In genomic region chr11:101277381-101278222, GRCm38 (mm10) we compare ENCODE assay signal across 8 mouse cellular contexts. TPM values are rescaled to one million over a fixed set of nuclear protein-coding genes. Genes with fewer than 3 reads are reported as not detected.
A peak's percentile ranks its signal among the peaks of the same experiment; 100 is the strongest.
DNase-seq lines count a peak whose midpoint lies in the region; ATAC-seq and TF ChIP-seq lines count a peak whose summit lies in the region.

No protein-coding gene starts in this region.

- peak; percentile 25 to 44 for DNase-seq in cerebellum, postnatal 14 days
- DNase-seq in cerebellum, adult 11 months: no peak
- no peak for DNase-seq in forebrain, embryonic 14.5 days (ENCODE audit: low spot score)
- peak; percentile 71 for DNase-seq in kidney, postnatal 10 days
- DNase-seq in lung, postnatal 4 days: peak; percentile 39 to 69
- no peak for DNase-seq in ovary, postnatal 10 days (ENCODE audit: low spot score)
- no peak for DNase-seq in embryo, embryonic 11 days

- H3K79me3 ChIP-seq in C2C12 (ENCODE audit: low read depth): no peaks in the 10 kb centered on the region

- peaks cover 10% of the 10 kb centered on the region for H3K79me2 ChIP-seq in C2C12 (ENCODE audit: control insufficient read depth, insufficient read depth)

- peak overlapping the region; percentile 69 for H3K4me2 ChIP-seq in forebrain, embryonic 14.5 days (ENCODE audit: low read length)

- H3K4me3 ChIP-seq in C2C12 (ENCODE audit: insufficient read depth, poor library complexity, severe bottlenecking): peak overlapping the region; percentile 56
- H3K4me3 ChIP-seq in forebrain, embryonic 14.5 days (ENCODE audit: low read depth, low read length): peak overlapping the region; percentile 55

- no peaks in the 10 kb centered on the region for H3K36me3 ChIP-seq in C2C12 (ENCODE audit: control insufficient read depth, insufficient read depth)
- 0 out of 2 replicates have a peak, but pooled peaks cover 2% of the 10 kb centered on the region for H3K36me3 ChIP-seq in forebrain, embryonic 14.5 days (ENCODE audit: control insufficient read depth, insufficient read depth, low read length)

- TF ChIP-seq CTCF in C2C12 (IDR thresholded peaks at IDR 0.05; ENCODE audit: control insufficient read depth, insufficient read depth, insufficient read length): no peak

- H3K9ac ChIP-seq in forebrain, embryonic 14.5 days (ENCODE audit: low read length): peak overlapping the region; percentile 64

- H3ac ChIP-seq in C2C12 (ENCODE audit: control insufficient read depth, insufficient read length, low read depth): peak overlapping the region; percentile 96

- peaks cover 3% of the 10 kb centered on the region for H3K27me3 ChIP-seq in C2C12 (ENCODE audit: control insufficient read depth, insufficient read depth, insufficient read length)
- no peaks in the 10 kb centered on the region for H3K27me3 ChIP-seq in forebrain, embryonic 14.5 days (replicated peaks; ENCODE audit: control insufficient read depth, insufficient read depth, low read length)

- no peak for ATAC-seq in forebrain, embryonic 14.5 days

- WGBS in forebrain, embryonic 14.5 days: 76% methylated on average over 12 of the region's 12 CpGs

- no peak overlapping the region for H3K27ac ChIP-seq in forebrain, embryonic 14.5 days (ENCODE audit: low read depth, low read length)

- H3K4me1 ChIP-seq in forebrain, embryonic 14.5 days (ENCODE audit: control insufficient read depth, insufficient read depth, low read length): peaks cover 23% of the 10 kb centered on the region

- no peaks in the 10 kb centered on the region for H3K9me3 ChIP-seq in forebrain, embryonic 14.5 days (replicated peaks; ENCODE audit: control insufficient read depth, low read length)

TF ChIP-seq in C2C12, 6 proteins besides CTCF, POLR2A, EP300 and RAD21:
- peak; percentile 61 for TF ChIP-seq MAX (IDR thresholded peaks at IDR 0.05)
- TF ChIP-seq CEBPB (IDR thresholded peaks at IDR 0.05; ENCODE audit: low read depth): no peak
- no peak for TF ChIP-seq USF1 (IDR thresholded peaks at IDR 0.05; ENCODE audit: low read depth)
- TF ChIP-seq MYOG (IDR thresholded peaks at IDR 0.05; ENCODE audit: control insufficient read depth, extremely low read depth, insufficient read length): no peak
- TF ChIP-seq FOSL1 (IDR thresholded peaks at IDR 0.05; ENCODE audit: insufficient read depth, low read length, poor library complexity, severe bottlenecking): peak; percentile 66
- peak; percentile 1 for TF ChIP-seq MYOD1 (IDR thresholded peaks at IDR 0.05; ENCODE audit: control insufficient read depth, insufficient read length, low read depth)

RNA-seq across cellular contexts. Expression of gene Cntd1, which starts 1.2 kb away (rescaled TPM):
- polyA plus RNA-seq in C2C12 (2012; fragmentation: generic; extraction: Trizol): 0.05 TPM
- polyA plus RNA-seq in forebrain, embryonic 14.5 days (2014; fragmentation: Nextera tagmentation; extraction: Ambion mirVana): 0.76 and 1.3 TPM in 2 replicates

RNA-seq across cellular contexts. Expression of gene Coa3, which starts 1.3 kb away (rescaled TPM):
- 85.2 TPM for polyA plus RNA-seq in C2C12 (2012; fragmentation: generic; extraction: Trizol)
- polyA plus RNA-seq in forebrain, embryonic 14.5 days (2014; fragmentation: Nextera tagmentation; extraction: Ambion mirVana): 237 and 260 TPM in 2 replicates

RNA-seq across cellular contexts. Expression of gene Wnk4, which starts 17.2 kb away (rescaled TPM):
- 0.49 TPM for polyA plus RNA-seq in C2C12 (2012; fragmentation: generic; extraction: Trizol)
- polyA plus RNA-seq in forebrain, embryonic 14.5 days (2014; fragmentation: Nextera tagmentation; extraction: Ambion mirVana): 3.0 and 3.4 TPM in 2 replicates

RNA-seq across cellular contexts. Expression of gene Vps25, which starts 24.1 kb away (rescaled TPM):
- polyA plus RNA-seq in C2C12 (2012; fragmentation: generic; extraction: Trizol): 116 TPM
- polyA plus RNA-seq in forebrain, embryonic 14.5 days (2014; fragmentation: Nextera tagmentation; extraction: Ambion mirVana): 110 and 118 TPM in 2 replicates

RNA-seq across cellular contexts. Expression of gene Becn1, which starts 24.5 kb away (rescaled TPM):
- 103 TPM for polyA plus RNA-seq in C2C12 (2012; fragmentation: generic; extraction: Trizol)
- 172 and 177 TPM in 2 replicates for polyA plus RNA-seq in forebrain, embryonic 14.5 days (2014; fragmentation: Nextera tagmentation; extraction: Ambion mirVana)

Comparison
In these comparisons a context has a peak if more than half of its experiments do, and no peak if none do; other contexts are left out.
1. DNase-seq: peak in cerebellum, postnatal 14 days (2 of 2), kidney, postnatal 10 days (single experiment) and lung, postnatal 4 days (2 of 2); none in cerebellum, adult 11 months (single experiment), forebrain, embryonic 14.5 days (single experiment), ovary, postnatal 10 days (single experiment) and embryo, embryonic 11 days (single experiment).